Mouse (Mus musculus): ENCODE results near the gene Evx1.

- TF ChIP-seq CTCF (IDR thresholded peaks at IDR 0.05; ENCODE audit: extremely low read depth, insufficient read length, insufficient replicate concordance, low read depth, low read length) (no peak), POLR2A (IDR thresholded peaks at IDR 0.05; ENCODE audit: low read depth, low read length) (no peak)
These were observed 1.2 kb downstream of the Evx1 start for GRCm38 (mm10) chr6:52314304-52315100.
